Mouse (Mus musculus) kidney, embryonic 15.5 days (tissue): ENCODE results near the gene Trim47. TPM values are rescaled to one million over a fixed set of nuclear protein-coding genes. Genes with fewer than 3 reads are reported as not detected.

Source experiments
- ATAC-seq: fragments of 200-750 bp; cut with Nextera tagmentation; replicated peaks from 2 replicates; pipeline ENCODE4 v1.8.0; 2017; ENCODE audit warnings: moderate TSS enrichment; ENCODE audit not compliant: low FRiP score
- H3K27ac ChIP-seq: fragments of 300-500 bp; sonication (generic); 2 replicates; pipeline ENCODE4 v1.5.1; 2015; ENCODE audit warnings: mild to moderate bottlenecking, inconsistent platforms
- H3K27me3 ChIP-seq: fragments of 300-500 bp; sonication (generic); 2 replicates; pipeline ENCODE4 v1.6.1; 2015; ENCODE audit warnings: inconsistent platforms
- H3K36me3 ChIP-seq: fragments of 300-500 bp; sonication (generic); 2 replicates; pipeline ENCODE4 v1.6.1; 2015; ENCODE audit warnings: inconsistent platforms
- H3K4me1 ChIP-seq: fragments of 300-500 bp; sonication (generic); 2 replicates; pipeline ENCODE4 v1.6.1; 2015; ENCODE audit warnings: inconsistent platforms
- H3K4me2 ChIP-seq: fragments of 300-500 bp; sonication (generic); 2 replicates; pipeline ENCODE4 v1.6.1; 2015; ENCODE audit warnings: moderate library complexity, mild to moderate bottlenecking, inconsistent platforms
- H3K4me3 ChIP-seq: fragments of 300-500 bp; sonication (generic); replicated peaks from 2 replicates; pipeline ENCODE4 v1.5.1; 2015; ENCODE audit warnings: mild to moderate bottlenecking, inconsistent platforms
- H3K9ac ChIP-seq: fragments of 300-500 bp; sonication (generic); 2 replicates; pipeline ENCODE4 v1.6.1; 2015; ENCODE audit warnings: mild to moderate bottlenecking, inconsistent platforms
- H3K9me3 ChIP-seq: fragments of 300-500 bp; sonication (generic); replicated peaks from 2 replicates; pipeline ENCODE4 v1.6.1; 2016; ENCODE audit warnings: inconsistent platforms
- WGBS: fragments of 180-500 bp; shearing (Covaris S2); methylation state at CpG from one replicate; pipeline ENCODE4 v1.1.7; 2015; ENCODE audit warnings: mixed read lengths; 5-methylcytosine and 5-hydroxymethylcytosine counted together
- polyA plus RNA-seq: library from polyadenylated mRNA; unstranded; fragments of >200 nt; fragmentation: Nextera tagmentation; extraction: Ambion mirVana; gene quantifications from 2 replicates; pipeline ENCODE4 v1.2.1, GENCODE M21; 2015

Trim47 gene
- polyA plus RNA-seq, 1 experiment from 2014 or later, result 24.6 TPM

DNA sequence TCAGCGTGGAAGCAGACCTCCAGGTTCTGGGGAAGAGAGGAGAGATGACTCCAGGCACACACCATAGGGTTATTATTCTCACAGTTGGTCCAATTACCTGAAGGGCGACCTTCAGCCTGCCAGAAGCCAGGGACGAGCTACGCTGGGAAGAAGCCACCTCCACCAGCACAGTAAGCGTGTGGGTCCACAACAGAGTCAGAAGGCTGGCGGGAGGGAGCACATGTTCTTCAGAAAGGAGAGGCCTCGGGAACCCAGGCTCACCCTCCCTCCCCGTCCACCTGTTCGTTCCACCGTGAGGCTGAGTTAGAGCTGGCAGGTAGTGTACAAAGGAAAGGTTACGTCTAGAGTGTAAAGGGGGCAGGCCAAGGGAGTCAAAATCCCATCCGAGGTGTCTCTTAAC lies 61.7 kb downstream of the Trim47 start:
- 85% methylated on average over 12 of the region's 12 CpGs for WGBS
- Histone ChIP-seq H3K27me3 (no peaks in the 10 kb centered on the region), H3K36me3 (peaks cover 24% of the 10 kb centered on the region), H3K9ac (no peak overlapping the region), H3K4me2 (no peak overlapping the region), H3K4me3 (no peak overlapping the region), H3K27ac (no peak overlapping the region), H3K9me3 (no peaks in the 10 kb centered on the region), H3K4me1 (peaks cover 3% of the 10 kb centered on the region; the same call in 1 of the 2 replicates)
- no peak for ATAC-seq

DNA sequence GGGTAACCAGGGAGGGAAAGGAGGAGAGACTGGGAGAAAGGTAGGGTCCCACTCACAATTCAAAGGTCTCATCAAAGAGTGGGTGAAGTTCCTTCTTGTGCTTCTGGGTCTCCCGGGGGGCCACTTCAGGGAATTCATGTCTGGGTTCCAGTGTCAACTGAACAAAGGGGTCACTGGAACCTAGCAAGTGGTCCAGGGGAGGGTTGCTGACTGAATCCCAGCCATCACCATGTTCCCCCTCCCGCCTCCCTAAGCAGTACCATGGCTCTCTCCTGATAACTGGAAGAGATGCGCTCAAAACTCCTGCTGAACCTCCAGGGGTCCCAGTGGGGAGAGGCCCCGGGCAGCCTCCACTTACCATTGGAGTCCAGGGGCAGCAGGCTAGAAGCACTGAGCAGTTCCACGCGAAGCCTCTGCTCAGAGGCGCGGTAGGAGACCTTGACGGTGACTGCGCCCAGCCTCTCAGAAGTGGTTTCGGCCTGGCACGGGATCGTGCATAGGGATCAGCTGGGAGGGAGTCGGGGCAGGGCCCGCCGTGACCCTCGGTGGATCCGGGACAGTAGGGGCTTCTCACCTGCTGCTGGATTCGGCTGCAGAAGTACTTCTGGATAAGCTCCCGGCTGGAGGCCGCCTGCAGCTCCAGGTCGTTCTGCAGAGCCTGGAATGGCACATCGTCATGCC lies 62.7 kb downstream of the Trim47 start:
- ATAC-seq, result no peak
- Histone ChIP-seq H3K27me3 (no peaks in the 10 kb centered on the region), H3K27ac (no peak overlapping the region), H3K4me1 (peaks cover 3% of the 10 kb centered on the region; the same call in 1 of the 2 replicates), H3K9me3 (no peaks in the 10 kb centered on the region), H3K9ac (no peak overlapping the region), H3K4me2 (no peak overlapping the region), H3K36me3 (peaks cover 34% of the 10 kb centered on the region), H3K4me3 (no peak overlapping the region)
- 69% methylated on average over 23 of the region's 23 CpGs for WGBS

GRCm38 (mm10) chr11:116063562-116063961 lies 63.4 kb downstream of the Trim47 start:
- no peak overlapping the region for H3K27ac ChIP-seq
- H3K36me3 ChIP-seq, result peaks cover 42% of the 10 kb centered on the region
- no peak overlapping the region for H3K4me2 ChIP-seq
- peaks cover 3% of the 10 kb centered on the region; the same call in 1 of the 2 replicates for H3K4me1 ChIP-seq
- H3K27me3 ChIP-seq, result no peaks in the 10 kb centered on the region
- no peak for ATAC-seq
- no peak overlapping the region for H3K4me3 ChIP-seq
- no peaks in the 10 kb centered on the region for H3K9me3 ChIP-seq
- WGBS, result 69% methylated on average over 13 of the region's 13 CpGs
- no peak overlapping the region for H3K9ac ChIP-seq

- H3K4me3 ChIP-seq, result no peak overlapping the region
- no peak overlapping the region for H3K27ac ChIP-seq
- H3K27me3 ChIP-seq, result no peaks in the 10 kb centered on the region
- no peaks in the 10 kb centered on the region for H3K9me3 ChIP-seq
- 70% methylated on average over 8 of the region's 8 CpGs for WGBS
- H3K4me2 ChIP-seq, result no peak overlapping the region
- no peak for ATAC-seq
- peaks cover 3% of the 10 kb centered on the region; the same call in 1 of the 2 replicates for H3K4me1 ChIP-seq
- peaks cover 52% of the 10 kb centered on the region for H3K36me3 ChIP-seq
- H3K9ac ChIP-seq, result no peak overlapping the region
Observed at GRCm38 (mm10) chr11:116062521-116062920, 64.5 kb downstream of the Trim47 start.

DNA sequence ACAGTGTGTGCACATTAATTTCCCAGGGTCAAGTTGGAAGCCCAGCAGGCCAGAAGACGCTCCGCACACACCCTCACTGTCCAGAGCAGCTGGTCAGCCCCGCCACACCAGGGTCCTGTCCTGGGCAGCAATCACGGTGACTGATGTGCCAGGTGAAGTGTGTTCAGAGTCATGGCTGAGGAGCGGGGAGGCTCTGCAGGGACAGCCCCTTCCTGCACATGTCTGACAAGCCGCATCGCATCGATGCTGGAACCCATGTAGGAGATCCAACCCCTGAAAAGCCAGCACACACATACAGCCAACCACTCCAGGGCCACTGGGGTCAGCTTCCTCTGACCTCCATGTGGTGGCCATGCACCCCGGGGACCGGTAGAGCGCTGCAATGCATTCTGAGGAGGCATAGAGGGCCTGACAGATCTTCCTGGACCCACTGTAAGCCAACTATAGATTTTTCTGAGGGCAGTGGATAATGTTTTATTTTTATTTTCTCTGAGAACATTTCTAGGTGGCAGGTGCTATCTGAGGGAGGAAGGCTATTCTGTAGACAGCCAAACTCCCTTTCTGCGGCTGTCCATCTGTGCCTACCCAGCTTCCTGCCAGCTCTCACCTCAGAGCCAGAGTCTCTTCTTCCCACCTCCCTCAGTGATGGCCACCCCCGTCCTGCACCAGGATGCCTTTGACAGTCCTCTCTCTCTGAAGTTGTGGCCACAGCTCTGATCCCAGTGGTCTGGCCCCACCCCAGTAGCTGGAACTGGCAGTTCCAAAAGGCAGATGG lies 65.2 kb downstream of the Trim47 start:
- Histone ChIP-seq H3K27ac (no peak overlapping the region), H3K36me3 (peaks cover 59% of the 10 kb centered on the region), H3K27me3 (no peaks in the 10 kb centered on the region), H3K4me3 (no peak overlapping the region), H3K9ac (no peak overlapping the region), H3K4me2 (no peak overlapping the region), H3K9me3 (no peaks in the 10 kb centered on the region), H3K4me1 (peaks cover 2% of the 10 kb centered on the region; the same call in 1 of the 2 replicates)
- no peak for ATAC-seq
- WGBS, result 84% methylated on average over 13 of the region's 13 CpGs

GRCm38 (mm10) chr11:116060596-116060995 lies 66.4 kb downstream of the Trim47 start:
- no peaks in the 10 kb centered on the region for H3K27me3 ChIP-seq
- H3K9ac ChIP-seq, result no peak overlapping the region
- H3K36me3 ChIP-seq, result peaks cover 71% of the 10 kb centered on the region
- H3K4me3 ChIP-seq, result no peak overlapping the region
- no peak for ATAC-seq
- H3K27ac ChIP-seq, result no peak overlapping the region
- WGBS, result 89% methylated on average over 9 of the region's 9 CpGs
- no peaks in the 10 kb centered on the region for H3K9me3 ChIP-seq
- no peaks in the 10 kb centered on the region for H3K4me1 ChIP-seq
- no peak overlapping the region for H3K4me2 ChIP-seq

- WGBS, result 94% methylated on average over 11 of the region's 11 CpGs
- Histone ChIP-seq H3K36me3 (peaks cover 81% of the 10 kb centered on the region), H3K4me1 (no peaks in the 10 kb centered on the region), H3K9me3 (no peaks in the 10 kb centered on the region), H3K27me3 (no peaks in the 10 kb centered on the region), H3K27ac (no peak overlapping the region), H3K4me3 (no peak overlapping the region), H3K9ac (no peak overlapping the region), H3K4me2 (no peak overlapping the region)
- no peak for ATAC-seq
Observed at GRCm38 (mm10) chr11:116059691-116060025, 67.4 kb downstream of the Trim47 start.

GRCm38 (mm10) chr11:116058868-116059690 lies 67.9 kb downstream of the Trim47 start:
- ATAC-seq, result no peak

GRCm38 (mm10) chr11:116058022-116058614 lies 68.9 kb downstream of the Trim47 start:
- no peak overlapping the region for H3K9ac ChIP-seq
- WGBS, result 75% methylated on average over 12 of the region's 12 CpGs
- no peak overlapping the region for H3K27ac ChIP-seq
- H3K4me2 ChIP-seq, result no peak overlapping the region
- H3K36me3 ChIP-seq, result peaks cover 95% of the 10 kb centered on the region
- no peak for ATAC-seq
- H3K27me3 ChIP-seq, result no peaks in the 10 kb centered on the region
- H3K4me1 ChIP-seq, result no peaks in the 10 kb centered on the region
- H3K4me3 ChIP-seq, result no peak overlapping the region
- no peaks in the 10 kb centered on the region for H3K9me3 ChIP-seq

More at GRCm38 (mm10) chr11:116058868-116059690, 67.9 kb downstream of the Trim47 start:
- Histone ChIP-seq H3K9me3 (no peaks in the 10 kb centered on the region), H3K4me3 (no peak overlapping the region), H3K27ac (no peak overlapping the region), H3K9ac (no peak overlapping the region), H3K4me2 (no peak overlapping the region), H3K4me1 (no peaks in the 10 kb centered on the region), H3K27me3 (no peaks in the 10 kb centered on the region), H3K36me3 (peaks cover 86% of the 10 kb centered on the region)
- WGBS, result 92% methylated on average over 17 of the region's 17 CpGs

GRCm38 (mm10) chr11:116057237-116057881 lies 69.7 kb downstream of the Trim47 start:
- H3K4me3 ChIP-seq, result no peak overlapping the region
- no peak for ATAC-seq

DNA sequence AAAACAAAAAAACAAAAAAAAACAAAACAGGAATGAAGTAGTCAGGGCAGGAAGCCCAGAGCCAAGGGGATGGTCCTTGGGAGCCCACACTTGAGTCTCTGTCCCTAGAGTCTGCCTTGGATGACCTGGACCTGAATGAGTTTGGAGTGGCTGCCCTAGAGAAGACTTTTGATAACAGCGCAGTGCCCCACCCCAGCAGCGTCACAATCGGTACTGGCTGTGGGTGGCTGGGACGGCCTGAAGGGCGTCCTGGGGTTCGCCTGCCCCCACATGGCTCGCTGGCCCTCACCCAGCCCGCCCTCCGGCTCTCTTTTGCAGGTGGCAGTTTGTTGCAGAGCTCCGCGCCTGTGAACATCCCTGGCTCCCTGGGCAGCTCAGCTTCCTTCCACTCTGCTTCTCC lies 71.1 kb downstream of the Trim47 start:
- H3K27me3 ChIP-seq, result no peaks in the 10 kb centered on the region
- no peak overlapping the region for H3K4me3 ChIP-seq
- no peak overlapping the region for H3K9ac ChIP-seq
- no peak for ATAC-seq
- no peaks in the 10 kb centered on the region for H3K4me1 ChIP-seq
- H3K36me3 ChIP-seq, result peaks cover 100% of the 10 kb centered on the region
- WGBS, result 91% methylated on average over 11 of the region's 11 CpGs
- H3K4me2 ChIP-seq, result no peak overlapping the region
- H3K9me3 ChIP-seq, result no peaks in the 10 kb centered on the region
- no peak overlapping the region for H3K27ac ChIP-seq

More at GRCm38 (mm10) chr11:116057237-116057881, 69.7 kb downstream of the Trim47 start:
- 87% methylated on average over 4 of the region's 4 CpGs for WGBS
- Histone ChIP-seq H3K4me1 (no peaks in the 10 kb centered on the region), H3K27ac (no peak overlapping the region), H3K27me3 (no peaks in the 10 kb centered on the region), H3K4me2 (no peak overlapping the region), H3K9me3 (no peaks in the 10 kb centered on the region), H3K36me3 (peaks cover 99% of the 10 kb centered on the region), H3K9ac (no peak overlapping the region)
